Mouse (Mus musculus): ENCODE measurements around the gene Rps19bp1. TPM values are rescaled to one million over a fixed set of nuclear protein-coding genes. Genes with fewer than 3 reads are reported as not detected.

Gene Rps19bp1
- polyA plus RNA-seq, 1 experiment from 2014 or later: 76.9 TPM

GRCm38 (mm10) chr15:80217476-80217875 lies 46.6 kb downstream of the Rps19bp1 start:
- Histone ChIP-seq H3K27me3 (ENCODE audit: control insufficient read depth, insufficient read depth, low read length) (no peaks in the 10 kb centered on the region), H3K9ac (ENCODE audit: low read length) (no peak overlapping the region), H3K9me3 (ENCODE audit: control insufficient read depth, low read length) (no peaks in the 10 kb centered on the region), H3K36me3 (ENCODE audit: control insufficient read depth, insufficient read depth, low read length) (no peaks in the 10 kb centered on the region), H3K4me1 (ENCODE audit: control insufficient read depth, insufficient read depth, low read length) (no peaks in the 10 kb centered on the region), H3K4me3 (ENCODE audit: low read depth, low read length) (no peak overlapping the region), H3K27ac (ENCODE audit: low read depth, low read length) (no peak overlapping the region), H3K4me2 (ENCODE audit: low read depth) (no peak overlapping the region)
- ATAC-seq (ENCODE audit: insufficient read depth, low FRiP score, low TSS enrichment) (no peak), DNase-seq (ENCODE audit: low spot score) (no peak)
- WGBS: 86% methylated on average over 10 of the region's 10 CpGs

GRCm38 (mm10) chr15:80216480-80216820 lies 47.7 kb downstream of the Rps19bp1 start:
- H3K4me1 ChIP-seq (ENCODE audit: control insufficient read depth, insufficient read depth, low read length): no peaks in the 10 kb centered on the region
- DNase-seq (ENCODE audit: low spot score) (no peak), ATAC-seq (ENCODE audit: insufficient read depth, low FRiP score, low TSS enrichment) (no peak)
- no peaks in the 10 kb centered on the region for H3K27me3 ChIP-seq (ENCODE audit: control insufficient read depth, insufficient read depth, low read length)
- WGBS: 69% methylated on average over 9 of the region's 9 CpGs
- no peaks in the 10 kb centered on the region for H3K36me3 ChIP-seq (ENCODE audit: control insufficient read depth, insufficient read depth, low read length)
- no peak overlapping the region for H3K4me3 ChIP-seq (ENCODE audit: low read depth, low read length)
- no peaks in the 10 kb centered on the region for H3K9me3 ChIP-seq (ENCODE audit: control insufficient read depth, low read length)
- no peak overlapping the region for H3K4me2 ChIP-seq (ENCODE audit: low read depth)
- H3K9ac ChIP-seq (ENCODE audit: low read length): no peak overlapping the region
- no peak overlapping the region for H3K27ac ChIP-seq (ENCODE audit: low read depth, low read length)

- 21% methylated on average over 9 of the region's 10 CpGs for WGBS
- Histone ChIP-seq H3K4me3 (ENCODE audit: low read depth, low read length) (no peak overlapping the region), H3K27ac (ENCODE audit: low read depth, low read length) (no peak overlapping the region), H3K9me3 (ENCODE audit: control insufficient read depth, low read length) (no peaks in the 10 kb centered on the region), H3K4me1 (ENCODE audit: control insufficient read depth, insufficient read depth, low read length) (no peaks in the 10 kb centered on the region), H3K9ac (ENCODE audit: low read length) (no peak overlapping the region; the same call in 1 of the 2 replicates), H3K27me3 (ENCODE audit: control insufficient read depth, insufficient read depth, low read length) (no peaks in the 10 kb centered on the region), H3K36me3 (ENCODE audit: control insufficient read depth, insufficient read depth, low read length) (no peaks in the 10 kb centered on the region), H3K4me2 (ENCODE audit: low read depth) (no peak overlapping the region)
- no peak for ATAC-seq (ENCODE audit: insufficient read depth, low FRiP score, low TSS enrichment)
- no peak for DNase-seq (ENCODE audit: low spot score)
These were observed 48.2 kb downstream of the Rps19bp1 start for GRCm38 (mm10) chr15:80215716-80216479.

GRCm38 (mm10) chr15:80213688-80214087 lies 50.4 kb downstream of the Rps19bp1 start:
- ATAC-seq (ENCODE audit: insufficient read depth, low FRiP score, low TSS enrichment) (no peak), DNase-seq (ENCODE audit: low spot score) (no peak)
- no peak overlapping the region for H3K9ac ChIP-seq (ENCODE audit: low read length)
- no peaks in the 10 kb centered on the region for H3K27me3 ChIP-seq (ENCODE audit: control insufficient read depth, insufficient read depth, low read length)
- H3K9me3 ChIP-seq (ENCODE audit: control insufficient read depth, low read length): no peaks in the 10 kb centered on the region
- no peak overlapping the region for H3K4me3 ChIP-seq (ENCODE audit: low read depth, low read length)
- no peaks in the 10 kb centered on the region for H3K36me3 ChIP-seq (ENCODE audit: control insufficient read depth, insufficient read depth, low read length)
- no peak overlapping the region for H3K4me2 ChIP-seq (ENCODE audit: low read depth)
- no peak overlapping the region for H3K27ac ChIP-seq (ENCODE audit: low read depth, low read length)
- no peaks in the 10 kb centered on the region for H3K4me1 ChIP-seq (ENCODE audit: control insufficient read depth, insufficient read depth, low read length)

Other genes starting within 250 kb of the Rps19bp1 start
- gene Pdgfb, start 249.3 kb downstream of the Rps19bp1 start, polyA plus RNA-seq (2014; fragmentation: Nextera tagmentation; extraction: Ambion mirVana): 2.2 and 3.8 TPM in 2 replicates
- 8.7 TPM in 2 replicates for gene Syngr1, start 173.0 kb downstream of the Rps19bp1 start, polyA plus RNA-seq (2014; fragmentation: Nextera tagmentation; extraction: Ambion mirVana)
- 1,003 and 1,056 TPM in 2 replicates for gene Rpl3, start 172.4 kb downstream of the Rps19bp1 start, polyA plus RNA-seq (2014; fragmentation: Nextera tagmentation; extraction: Ambion mirVana)
- 35.7 and 36.0 TPM in 2 replicates for gene Tab1, start 131.2 kb downstream of the Rps19bp1 start, polyA plus RNA-seq (2014; fragmentation: Nextera tagmentation; extraction: Ambion mirVana)
- gene Mgat3, start 90.6 kb downstream of the Rps19bp1 start, polyA plus RNA-seq (2014; fragmentation: Nextera tagmentation; extraction: Ambion mirVana): 11.6 and 12.3 TPM in 2 replicates
- gene Mief1, start 30.3 kb downstream of the Rps19bp1 start, polyA plus RNA-seq (2014; fragmentation: Nextera tagmentation; extraction: Ambion mirVana): 41.8 and 47.3 TPM in 2 replicates
- not detected in 2 replicates for gene AC140267.1, start 28.5 kb downstream of the Rps19bp1 start, polyA plus RNA-seq (2014; fragmentation: Nextera tagmentation; extraction: Ambion mirVana)
- gene Atf4, start 9.1 kb downstream of the Rps19bp1 start, polyA plus RNA-seq (2014; fragmentation: Nextera tagmentation; extraction: Ambion mirVana): 127 and 134 TPM in 2 replicates
- 0.05 and 0.09 TPM in 2 replicates for gene Cacna1i, start 22.9 kb upstream of the Rps19bp1 start, polyA plus RNA-seq (2014; fragmentation: Nextera tagmentation; extraction: Ambion mirVana)

All from neural tube, embryonic 11.5 days (tissue).